Mouse (Mus musculus): ENCODE measurements around the gene Tcf20. TPM values are rescaled to one million over a fixed set of nuclear protein-coding genes. Genes with fewer than 3 reads are reported as not detected.

Tcf20 gene
- polyA plus RNA-seq, 1 experiment from 2014 or later = 5.6 TPM

- DNase-seq (ENCODE audit: low spot score) (peak; percentile 57), ATAC-seq (replicated peaks; ENCODE audit: low FRiP score, low read depth) (no peak)
- H3K9me3 ChIP-seq (replicated peaks; ENCODE audit: low read length) = no peaks in the 10 kb centered on the region
- H3K27me3 ChIP-seq (ENCODE audit: insufficient read depth, low read length) = 0 out of 2 replicates have a peak, but pooled peaks cover 2% of the 10 kb centered on the region
- peaks cover 16% of the 10 kb centered on the region for H3K4me1 ChIP-seq (replicated peaks; ENCODE audit: insufficient read depth, low read length)
- H3K36me3 ChIP-seq (ENCODE audit: insufficient read depth, low read length) = no peaks in the 10 kb centered on the region
- no peak overlapping the region for H3K9ac ChIP-seq (ENCODE audit: low read depth, low read length)
- H3K4me3 ChIP-seq (replicated peaks; ENCODE audit: low read depth, low read length) = no peak overlapping the region
- no peak overlapping the region for H3K27ac ChIP-seq
- no peak overlapping the region for H3K4me2 ChIP-seq (ENCODE audit: low read length)
- WGBS = 57% methylated on average over 11 of the region's 11 CpGs
- TF ChIP-seq CTCF (IDR thresholded peaks at IDR 0.05; ENCODE audit: low read depth) = no peak
These were observed 42.4 kb upstream of the Tcf20 start for GRCm38 (mm10) chr15:83029725-83030718.

DNA sequence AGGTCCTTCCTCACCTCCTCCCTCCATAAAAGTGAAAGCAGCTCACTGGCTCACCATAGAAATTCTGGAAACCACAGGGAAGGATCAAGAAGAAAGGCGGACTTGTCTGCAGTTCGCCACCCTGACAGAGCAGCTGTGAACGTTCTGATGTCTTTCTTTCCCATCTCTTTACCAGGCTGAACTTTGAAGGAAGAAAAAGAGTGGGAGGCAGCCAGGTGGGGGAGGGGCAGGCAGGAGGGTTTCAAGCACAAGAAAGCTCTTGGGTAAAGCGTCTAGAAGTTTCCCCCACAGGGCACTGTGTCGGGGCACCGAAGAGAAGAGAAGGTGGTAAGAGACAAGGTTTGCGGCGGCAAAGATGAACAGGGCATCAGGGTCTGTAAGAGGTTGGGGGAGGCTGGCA is 38.5 kb upstream of the Tcf20 start:
- no peak overlapping the region for H3K9ac ChIP-seq (ENCODE audit: low read depth, low read length)

GRCm38 (mm10) chr15:83025041-83025760 is 37.5 kb upstream of the Tcf20 start:
- TF ChIP-seq CTCF (IDR thresholded peaks at IDR 0.05; ENCODE audit: low read depth) = no peak
- no peaks in the 10 kb centered on the region for H3K9me3 ChIP-seq (replicated peaks; ENCODE audit: low read length)
- H3K4me2 ChIP-seq (ENCODE audit: low read length) = no peak overlapping the region
- WGBS = 18% methylated on average over 25 of the region's 25 CpGs
- H3K4me1 ChIP-seq (replicated peaks; ENCODE audit: insufficient read depth, low read length) = peaks cover 20% of the 10 kb centered on the region
- H3K9ac ChIP-seq (ENCODE audit: low read depth, low read length) = no peak overlapping the region
- DNase-seq (ENCODE audit: low spot score) (no peak), ATAC-seq (replicated peaks; ENCODE audit: low FRiP score, low read depth) (peak; percentile 30; the same call in 1 of the 2 replicates)
- H3K4me3 ChIP-seq (replicated peaks; ENCODE audit: low read depth, low read length) = no peak overlapping the region
- H3K36me3 ChIP-seq (ENCODE audit: insufficient read depth, low read length) = no peaks in the 10 kb centered on the region
- no peak overlapping the region for H3K27ac ChIP-seq
- 0 out of 2 replicates have a peak, but pooled peaks cover 2% of the 10 kb centered on the region for H3K27me3 ChIP-seq (ENCODE audit: insufficient read depth, low read length)

More for the DNA sequence above, 38.5 kb upstream of the Tcf20 start:
- H3K27ac ChIP-seq = no peak overlapping the region
- 44% methylated on average over 8 of the region's 8 CpGs for WGBS
- no peaks in the 10 kb centered on the region for H3K36me3 ChIP-seq (ENCODE audit: insufficient read depth, low read length)
- ATAC-seq (replicated peaks; ENCODE audit: low FRiP score, low read depth) = no peak
- H3K4me3 ChIP-seq (replicated peaks; ENCODE audit: low read depth, low read length) = no peak overlapping the region
- TF ChIP-seq CTCF (IDR thresholded peaks at IDR 0.05; ENCODE audit: low read depth) = no peak
- peaks cover 20% of the 10 kb centered on the region for H3K4me1 ChIP-seq (replicated peaks; ENCODE audit: insufficient read depth, low read length)
- no peak for DNase-seq (ENCODE audit: low spot score)
- H3K4me2 ChIP-seq (ENCODE audit: low read length) = no peak overlapping the region
- H3K27me3 ChIP-seq (ENCODE audit: insufficient read depth, low read length) = 0 out of 2 replicates have a peak, but pooled peaks cover 2% of the 10 kb centered on the region
- no peaks in the 10 kb centered on the region for H3K9me3 ChIP-seq (replicated peaks; ENCODE audit: low read length)

- Histone ChIP-seq H3K4me2 (ENCODE audit: low read length) (no peak overlapping the region), H3K36me3 (ENCODE audit: insufficient read depth, low read length) (no peaks in the 10 kb centered on the region), H3K27ac (no peak overlapping the region), H3K4me3 (replicated peaks; ENCODE audit: low read depth, low read length) (no peak overlapping the region), H3K9me3 (replicated peaks; ENCODE audit: low read length) (no peaks in the 10 kb centered on the region), H3K27me3 (ENCODE audit: insufficient read depth, low read length) (0 out of 2 replicates have a peak, but pooled peaks cover 2% of the 10 kb centered on the region), H3K9ac (ENCODE audit: low read depth, low read length) (no peak overlapping the region), H3K4me1 (replicated peaks; ENCODE audit: insufficient read depth, low read length) (peaks cover 16% of the 10 kb centered on the region)
- TF ChIP-seq CTCF (IDR thresholded peaks at IDR 0.05; ENCODE audit: low read depth) = no peak
- DNase-seq (ENCODE audit: low spot score) (no peak), ATAC-seq (replicated peaks; ENCODE audit: low FRiP score, low read depth) (no peak)
- WGBS = 56% methylated on average over 8 of the region's 8 CpGs
These were observed 35.3 kb upstream of the Tcf20 start for GRCm38 (mm10) chr15:83022947-83023346.

GRCm38 (mm10) chr15:83010990-83011664 is 23.5 kb upstream of the Tcf20 start:
- no peak overlapping the region for H3K9ac ChIP-seq (ENCODE audit: low read depth, low read length)
- H3K4me2 ChIP-seq (ENCODE audit: low read length) = no peak overlapping the region
- H3K27me3 ChIP-seq (ENCODE audit: insufficient read depth, low read length) = no peaks in the 10 kb centered on the region
- H3K36me3 ChIP-seq (ENCODE audit: insufficient read depth, low read length) = no peaks in the 10 kb centered on the region
- H3K4me3 ChIP-seq (replicated peaks; ENCODE audit: low read depth, low read length) = no peak overlapping the region
- H3K9me3 ChIP-seq (replicated peaks; ENCODE audit: low read length) = no peaks in the 10 kb centered on the region
- peak; percentile 13; the same call in 1 of the 2 replicates for TF ChIP-seq CTCF (IDR thresholded peaks at IDR 0.05; ENCODE audit: low read depth)
- ATAC-seq (replicated peaks; ENCODE audit: low FRiP score, low read depth) (peak; percentile 34; the same call in 1 of the 2 replicates), DNase-seq (ENCODE audit: low spot score) (no peak)
- peaks cover 10% of the 10 kb centered on the region; the same call in 1 of the 2 replicates for H3K4me1 ChIP-seq (replicated peaks; ENCODE audit: insufficient read depth, low read length)
- WGBS = 26% methylated on average over 15 of the region's 15 CpGs
- H3K27ac ChIP-seq = no peak overlapping the region
